Mouse (Mus musculus) spleen, postnatal 10 days (tissue): Measurements from ENCODE around the gene Fmo4.
"Not testable (repeated sequence)": the region's sequence is repeated elsewhere in the genome, so short reads cannot be mapped to it uniquely, and the experiment has no call there.

Source experiments
- DNase-seq, 2 experiments: peaks; one replicate each; pipeline ENCODE4 v3.0.0; 2021 to 2022; ENCODE audit warnings: low spot score in 2 of 2

The Fmo4 gene

GRCm38 (mm10) chr1:162792306-162793044 is 21.3 kb downstream of the Fmo4 start:
- no peak for DNase-seq

- DNase-seq, result no peak
Observed at GRCm38 (mm10) chr1:162785222-162785621, 28.6 kb downstream of the Fmo4 start.

GRCm38 (mm10) chr1:162783669-162784248 is 30.0 kb downstream of the Fmo4 start:
- DNase-seq, result no peak

GRCm38 (mm10) chr1:162781035-162781434 is 32.7 kb downstream of the Fmo4 start:
- DNase-seq, result not testable (repeated sequence)

GRCm38 (mm10) chr1:162777943-162778538 is 35.7 kb downstream of the Fmo4 start:
- no peak for DNase-seq

- no peak for DNase-seq
Observed at GRCm38 (mm10) chr1:162773661-162774060, 40.1 kb downstream of the Fmo4 start.

- no peak for DNase-seq
Observed at GRCm38 (mm10) chr1:162771617-162772360, 42.0 kb downstream of the Fmo4 start.

- DNase-seq, result no peak
Observed at GRCm38 (mm10) chr1:162752009-162752408, 61.8 kb downstream of the Fmo4 start.

GRCm38 (mm10) chr1:162749607-162750006 is 64.2 kb downstream of the Fmo4 start:
- DNase-seq, result no peak

GRCm38 (mm10) chr1:162748761-162749160 is 65.0 kb downstream of the Fmo4 start:
- DNase-seq, result no peak
